Mouse (Mus musculus) right cerebral cortex, adult 2 months (tissue): Measurements from ENCODE around the gene Tmem56.
A peak's percentile ranks its signal among the peaks of the same experiment; 100 is the strongest.

Experiments used
- DNase-seq, 2 experiments: peaks; one replicate each; pipeline ENCODE4 v3.0.0; 2021 to 2022; ENCODE audit warnings: low spot score in 2 of 2

The Tmem56 gene

GRCm38 (mm10) chr3:121239096-121239495, 43.8 kb downstream of the Tmem56 start:
- peak; percentile 17 to 26 for DNase-seq

- DNase-seq: no peak
These were observed 58.1 kb downstream of the Tmem56 start for GRCm38 (mm10) chr3:121224763-121225162.

- DNase-seq: no peak
These were observed 58.7 kb downstream of the Tmem56 start for GRCm38 (mm10) chr3:121224185-121224584.

GRCm38 (mm10) chr3:121221987-121222386, 60.9 kb downstream of the Tmem56 start:
- DNase-seq: no peak

GRCm38 (mm10) chr3:121217011-121217410, 65.9 kb downstream of the Tmem56 start:
- DNase-seq: no peak

- no peak for DNase-seq
These were observed 69.4 kb downstream of the Tmem56 start for GRCm38 (mm10) chr3:121213501-121213900.

- DNase-seq: no peak
These were observed 70.7 kb downstream of the Tmem56 start for GRCm38 (mm10) chr3:121212156-121212555.

GRCm38 (mm10) chr3:121208994-121209393, 73.9 kb downstream of the Tmem56 start:
- no peak for DNase-seq

- no peak for DNase-seq
These were observed 76.6 kb downstream of the Tmem56 start for GRCm38 (mm10) chr3:121206202-121206882.

- no peak for DNase-seq
These were observed 80.3 kb downstream of the Tmem56 start for GRCm38 (mm10) chr3:121202638-121203037.

- no peak for DNase-seq
These were observed 81.7 kb downstream of the Tmem56 start for GRCm38 (mm10) chr3:121201012-121201747.

GRCm38 (mm10) chr3:121189199-121189598, 93.7 kb downstream of the Tmem56 start:
- DNase-seq: no peak

GRCm38 (mm10) chr3:121187510-121187909, 95.4 kb downstream of the Tmem56 start:
- no peak for DNase-seq

GRCm38 (mm10) chr3:121186925-121187324, 96.0 kb downstream of the Tmem56 start:
- DNase-seq: no peak

- no peak for DNase-seq
These were observed 97.7 kb downstream of the Tmem56 start for GRCm38 (mm10) chr3:121185197-121185596.

- DNase-seq: no peak
These were observed 106.9 kb downstream of the Tmem56 start for GRCm38 (mm10) chr3:121176011-121176410.

GRCm38 (mm10) chr3:121174248-121174945, 108.5 kb downstream of the Tmem56 start:
- no peak for DNase-seq

GRCm38 (mm10) chr3:121172718-121173117, 110.2 kb downstream of the Tmem56 start:
- DNase-seq: no peak

GRCm38 (mm10) chr3:121171872-121172265, 111.0 kb downstream of the Tmem56 start:
- DNase-seq: no peak

- peak; percentile 88 to 91 for DNase-seq
These were observed 111.5 kb downstream of the Tmem56 start, which contains the start of gene Rwdd3 for GRCm38 (mm10) chr3:121171243-121171871. Gene Rwdd3, minus strand, starts transcription at chr3:121171695.

GRCm38 (mm10) chr3:121170631-121171030, 112.3 kb downstream of the Tmem56 start:
- no peak for DNase-seq
